Mouse (Mus musculus): Measurements from ENCODE around the gene Gtf3c1. TPM values are rescaled to one million over a fixed set of nuclear protein-coding genes. Genes with fewer than 3 reads are reported as not detected.
A peak's percentile ranks its signal among the peaks of the same experiment; 100 is the strongest.

Gtf3c1 gene
- total RNA-seq, 2 experiments from 2014 or later = 27.9 to 32.2 TPM

GRCm38 (mm10) chr7:125708100-125708499 lies 520 bp upstream of the Gtf3c1 start:
- DNase-seq (ENCODE audit: low spot score) = no peak

DNA sequence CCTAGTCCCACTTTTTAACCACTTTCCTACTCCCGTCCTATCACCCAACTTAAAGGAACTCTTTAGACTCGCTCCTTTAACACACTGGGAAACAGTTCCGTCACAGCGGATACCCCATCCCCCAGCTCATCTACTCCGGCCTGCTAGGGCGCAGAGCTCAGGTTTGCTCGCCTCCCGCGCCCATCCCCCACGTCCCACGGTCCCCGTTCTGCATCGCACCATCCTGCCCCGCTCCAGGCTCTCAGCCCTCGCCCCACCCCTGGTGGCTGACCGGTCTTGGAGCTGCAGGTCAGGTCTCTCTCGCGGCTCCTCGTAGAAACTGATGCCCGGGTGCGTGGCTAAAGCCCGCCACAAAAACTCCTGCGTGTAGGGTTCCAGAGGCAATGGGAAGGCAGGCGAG lies 394 bp downstream of the Gtf3c1 start:
- DNase-seq (ENCODE audit: low spot score) = peak; percentile 49

- no peak for DNase-seq (ENCODE audit: low spot score)
Observed at GRCm38 (mm10) chr7:125702791-125703190, 4.8 kb downstream of the Gtf3c1 start.

DNA sequence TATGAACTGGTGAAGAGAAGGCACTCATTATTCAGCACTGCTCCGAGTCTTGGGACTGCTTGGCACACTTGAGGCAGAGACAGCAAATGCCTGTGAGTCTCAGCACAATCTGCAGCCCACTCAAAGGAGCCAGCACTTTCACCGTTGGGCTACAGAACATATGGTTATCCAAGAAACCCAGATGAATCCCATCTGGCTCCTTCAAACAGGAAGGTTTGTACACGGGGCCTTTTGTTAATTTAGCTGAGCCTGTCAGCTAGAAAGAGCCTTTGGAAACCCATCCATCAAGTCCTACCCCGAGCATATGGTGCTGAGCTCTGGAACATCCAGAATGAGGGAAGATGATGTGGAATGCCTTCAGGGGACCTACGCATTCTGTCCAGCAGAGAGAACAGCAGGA lies 13.5 kb downstream of the Gtf3c1 start:
- DNase-seq (ENCODE audit: low spot score) = no peak

DNA sequence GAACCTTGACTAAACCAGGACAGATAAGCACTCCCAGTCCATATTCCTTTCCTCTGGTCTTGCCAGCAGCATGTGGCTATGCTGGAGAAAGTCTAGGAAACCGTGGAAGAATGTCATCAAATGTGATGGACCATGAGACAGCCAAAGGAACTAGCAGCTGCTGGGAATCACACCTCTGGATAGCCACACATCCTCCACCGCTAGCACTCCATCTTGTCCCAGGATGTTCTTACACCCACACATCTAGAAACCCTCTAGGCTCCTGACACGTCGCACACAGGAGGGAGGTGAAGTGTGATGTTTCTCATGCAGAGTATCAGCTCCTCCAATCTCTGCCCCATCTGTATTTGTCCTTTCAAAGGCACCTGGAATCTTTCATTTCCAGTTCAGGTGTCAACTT lies 17.1 kb downstream of the Gtf3c1 start:
- DNase-seq (ENCODE audit: low spot score) = no peak

- no peak for DNase-seq (ENCODE audit: low spot score)
Observed at GRCm38 (mm10) chr7:125679936-125680335, 27.6 kb downstream of the Gtf3c1 start.

DNA sequence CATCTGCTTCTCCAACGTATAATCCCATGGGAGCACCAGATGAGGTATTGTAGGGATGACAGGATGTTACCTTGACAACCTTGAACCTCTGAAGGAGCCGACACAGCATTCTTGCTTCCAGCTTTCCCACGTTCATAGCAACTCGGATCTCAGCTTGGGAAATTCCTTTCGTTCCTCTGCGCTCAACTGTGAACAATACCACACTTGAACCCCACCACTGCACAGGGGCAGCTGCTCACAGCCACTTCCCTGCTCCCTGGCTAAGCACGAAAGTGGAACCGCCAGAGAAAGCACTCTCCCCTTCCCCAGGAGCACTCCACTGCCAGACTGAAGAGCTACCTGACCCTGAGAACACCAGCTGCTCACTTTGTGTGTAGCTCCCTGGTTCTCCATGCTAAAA lies 28.8 kb downstream of the Gtf3c1 start:
- DNase-seq (ENCODE audit: low spot score) = no peak

- peak; percentile 16 for DNase-seq (ENCODE audit: low spot score)
Observed at GRCm38 (mm10) chr7:125674916-125675315, 32.7 kb downstream of the Gtf3c1 start.

DNA sequence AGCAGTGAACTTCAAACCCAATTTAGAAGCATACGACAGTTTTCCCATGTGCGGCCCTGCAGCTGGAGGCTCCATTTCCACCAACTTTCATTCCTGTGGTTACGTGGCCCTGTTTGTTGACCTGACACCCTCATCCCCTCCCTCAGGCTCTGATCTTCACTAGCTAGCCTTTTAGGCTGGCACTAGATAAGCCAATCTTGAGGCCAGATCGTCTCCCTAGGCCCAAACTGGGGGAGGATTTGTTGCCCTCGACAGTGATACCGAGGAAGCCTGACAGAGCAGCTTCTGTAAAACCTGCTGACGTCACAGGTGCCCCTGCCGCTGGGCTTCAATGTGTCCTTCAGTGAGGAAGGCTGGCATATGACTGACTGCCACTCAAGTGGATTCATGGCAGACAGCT lies 36.2 kb downstream of the Gtf3c1 start:
- DNase-seq (ENCODE audit: low spot score) = no peak

- DNase-seq (ENCODE audit: low spot score) = no peak
Observed at GRCm38 (mm10) chr7:125670865-125671264, 36.7 kb downstream of the Gtf3c1 start.

DNA sequence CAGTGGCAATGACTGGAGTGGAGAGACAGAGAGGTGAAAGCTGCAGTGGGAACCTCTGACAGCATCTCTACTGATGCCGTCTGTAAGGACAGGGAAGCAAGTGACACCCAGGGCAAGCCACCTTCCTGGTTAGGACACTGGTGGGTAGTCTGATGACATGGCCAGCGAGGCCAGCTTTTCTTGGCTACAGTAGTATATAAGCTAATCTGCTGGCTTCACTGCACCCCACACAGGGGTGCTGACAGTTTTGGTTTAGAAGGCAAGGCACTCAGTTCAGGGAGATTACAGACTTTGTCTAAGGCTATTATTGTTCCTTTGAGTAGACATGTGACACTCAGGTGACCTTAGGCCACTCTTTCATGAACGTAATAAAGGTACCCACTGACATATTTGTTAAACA lies 43.9 kb downstream of the Gtf3c1 start:
- no peak for DNase-seq (ENCODE audit: low spot score)

- DNase-seq (ENCODE audit: low spot score) = no peak
Observed at GRCm38 (mm10) chr7:125657511-125657910, 50.1 kb downstream of the Gtf3c1 start.

- no peak for DNase-seq (ENCODE audit: low spot score)
Observed at GRCm38 (mm10) chr7:125649013-125649412, 58.6 kb downstream of the Gtf3c1 start.

GRCm38 (mm10) chr7:125645413-125645812 lies 62.2 kb downstream of the Gtf3c1 start:
- no peak for DNase-seq (ENCODE audit: low spot score)

DNA sequence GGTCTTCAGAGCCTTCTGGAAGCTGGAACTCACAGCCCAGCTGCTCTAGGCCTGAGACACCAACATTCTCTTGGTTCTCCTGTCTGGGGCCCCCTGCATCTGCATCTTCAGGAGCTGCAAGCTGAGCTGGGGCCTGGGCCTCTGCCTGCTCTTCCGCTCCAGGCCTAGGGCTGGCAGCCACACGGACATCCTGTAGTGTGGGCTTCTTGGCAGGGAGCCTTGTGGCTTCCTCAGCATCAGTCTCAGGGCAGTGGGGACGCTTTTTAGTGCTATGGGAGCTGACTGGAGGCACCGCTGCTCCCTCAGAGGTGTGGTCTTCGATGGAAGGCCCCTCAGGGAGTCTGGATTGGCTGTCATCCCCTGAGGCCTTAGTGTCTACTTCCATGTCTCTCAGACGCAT lies 63.7 kb downstream of the Gtf3c1 start:
- DNase-seq (ENCODE audit: low spot score) = no peak

DNA sequence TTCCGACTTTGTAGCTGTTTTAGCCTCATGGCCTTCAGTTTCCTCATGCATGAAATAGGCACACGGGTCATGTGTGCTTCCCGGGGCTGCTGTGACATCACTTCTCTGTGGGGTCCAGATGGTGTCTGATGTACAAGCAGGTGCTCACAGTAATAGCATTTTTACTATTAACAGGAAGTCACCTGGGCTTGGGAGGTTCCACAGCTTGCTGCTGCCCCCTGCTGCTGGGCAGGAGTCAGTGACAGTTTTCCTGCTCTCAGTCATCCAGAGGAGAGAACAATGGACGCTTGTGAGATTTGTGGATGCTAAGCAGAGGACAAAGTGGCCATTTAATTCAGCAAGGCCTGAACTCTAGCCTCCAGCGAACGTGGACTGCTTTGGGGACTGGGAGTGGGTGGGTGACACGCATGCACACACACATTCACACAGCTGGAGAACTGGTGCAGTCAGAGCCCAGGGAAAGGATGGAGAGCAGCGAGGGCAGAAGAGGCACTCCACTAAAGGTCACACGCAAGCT lies 68.7 kb downstream of the Gtf3c1 start:
- peak; percentile 27 for DNase-seq (ENCODE audit: low spot score)

GRCm38 (mm10) chr7:125638376-125638775 lies 69.2 kb downstream of the Gtf3c1 start:
- no peak for DNase-seq (ENCODE audit: low spot score)

GRCm38 (mm10) chr7:125637220-125638140 lies 70.1 kb downstream of the Gtf3c1 start:
- DNase-seq (ENCODE audit: low spot score) = no peak

DNA sequence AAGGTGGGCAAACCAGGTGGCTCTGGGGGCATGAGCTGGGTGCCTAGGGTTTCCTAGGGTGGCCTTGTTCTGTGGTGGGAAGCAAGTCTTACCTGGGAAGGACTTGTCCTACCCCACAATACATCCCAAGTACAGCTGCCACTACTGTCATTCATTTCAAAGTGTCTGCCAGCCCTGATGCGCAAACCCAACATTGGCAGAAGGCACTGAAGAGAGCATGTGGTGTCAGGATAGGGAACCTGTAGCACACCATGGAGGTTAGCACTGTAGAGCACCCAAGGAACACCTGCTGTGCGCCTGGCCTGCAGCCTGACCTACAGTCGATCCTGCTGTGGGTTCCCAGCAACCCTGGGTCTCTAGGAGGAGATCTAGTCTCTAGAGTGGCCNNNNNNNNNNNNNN lies 76.6 kb downstream of the Gtf3c1 start:
- DNase-seq (ENCODE audit: low spot score) = no peak

DNA sequence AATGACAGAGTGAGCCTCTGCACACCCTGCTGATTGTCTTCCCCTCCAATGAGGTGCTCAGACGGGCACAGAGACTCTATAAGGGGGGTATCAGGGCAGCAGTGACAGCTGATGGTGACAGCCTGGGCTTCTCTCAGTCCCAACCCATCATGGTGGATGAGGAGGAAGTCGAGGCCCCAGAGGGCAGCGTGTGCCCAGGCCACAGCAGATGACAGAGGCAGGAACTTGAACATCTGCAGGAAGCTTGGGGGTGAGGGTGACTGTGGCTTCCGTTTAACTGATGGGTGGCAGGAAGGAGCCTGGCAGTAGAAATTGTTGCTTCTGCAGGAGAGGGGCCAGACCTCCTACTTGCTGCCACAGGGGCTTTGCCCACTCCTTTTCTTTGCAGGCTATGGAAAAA lies 77.3 kb downstream of the Gtf3c1 start:
- DNase-seq (ENCODE audit: low spot score) = no peak

- DNase-seq (ENCODE audit: low spot score) = no peak
Observed at GRCm38 (mm10) chr7:125625829-125626228, 81.8 kb downstream of the Gtf3c1 start.

GRCm38 (mm10) chr7:125625219-125625618 lies 82.4 kb downstream of the Gtf3c1 start:
- no peak for DNase-seq (ENCODE audit: low spot score)

Measured in gastrocnemius, adult 18-20 months (tissue).